Comparison of ENCODE assay signal across 12 mouse cellular contexts in genomic region chr16:88657426-88657825, GRCm38 (mm10). TPM values are rescaled to one million over a fixed set of nuclear protein-coding genes. Genes with fewer than 3 reads are reported as not detected.
DNase-seq lines count a peak whose midpoint lies in the region; ATAC-seq and TF ChIP-seq lines count a peak whose summit lies in the region.
"Had no signal": no experiment of that assay in that cellular context is flagged by ENCODE, and none has a peak within 500 bp of the region (broad histone marks: within the 10 kb centered on the region; RNA-seq: fewer than 3 reads in every experiment).

No protein-coding gene starts in this region.

- peak; percentile 12; the same call in 1 of the 2 replicates for TF ChIP-seq CTCF in cerebellum, adult 2 months (IDR thresholded peaks at IDR 0.05; ENCODE audit: borderline replicate concordance, insufficient read depth, low read depth, low read length)

- no peaks in the 10 kb centered on the region for H3K27me3 ChIP-seq in cerebellum, adult 2 months (ENCODE audit: control insufficient read depth, insufficient read depth, low read length)
- no peaks in the 10 kb centered on the region for H3K27me3 ChIP-seq in kidney, embryonic 16.5 days (ENCODE audit: insufficient read depth, low read length)
- H3K27me3 ChIP-seq in forebrain, embryonic 16.5 days (replicated peaks; ENCODE audit: control insufficient read depth, insufficient read depth, low read length) = no peaks in the 10 kb centered on the region
- H3K27me3 ChIP-seq: embryonic facial prominence, embryonic 15.5 days had no signal

- no peak for ATAC-seq in cerebellum, adult (ENCODE audit: insufficient number of reproducible peaks, low FRiP score, low TSS enrichment)
- peak; percentile 42; the same call in 1 of the 2 replicates for ATAC-seq in kidney, embryonic 16.5 days (ENCODE audit: low FRiP score, low TSS enrichment)
- ATAC-seq in forebrain, embryonic 16.5 days = peak; percentile 55; the same call in 1 of the 2 replicates

- H3K9me3 ChIP-seq in kidney, embryonic 16.5 days (ENCODE audit: low read length) = no peaks in the 10 kb centered on the region
- no peaks in the 10 kb centered on the region for H3K9me3 ChIP-seq in forebrain, embryonic 16.5 days (ENCODE audit: control insufficient read depth, low read length)
- H3K9me3 ChIP-seq: embryonic facial prominence, embryonic 15.5 days; heart, embryonic 10.5 days had no signal

- H3K4me1 ChIP-seq in cerebellum, adult 2 months (ENCODE audit: control insufficient read depth, insufficient read depth, low read length) = no peaks in the 10 kb centered on the region
- no peaks in the 10 kb centered on the region for H3K4me1 ChIP-seq in kidney, embryonic 16.5 days (ENCODE audit: insufficient read depth, low read length)
- H3K4me1 ChIP-seq in forebrain, embryonic 16.5 days (replicated peaks; ENCODE audit: control insufficient read depth, insufficient read depth, low read length) = no peaks in the 10 kb centered on the region
- H3K4me1 ChIP-seq: embryonic facial prominence, embryonic 15.5 days; heart, embryonic 10.5 days had no signal

- H3K4me3 ChIP-seq in cerebellum, adult 2 months (replicated peaks; ENCODE audit: insufficient read depth, low read depth, low read length) = no peak overlapping the region
- H3K4me3 ChIP-seq in kidney, embryonic 16.5 days (ENCODE audit: low read length) = no peak overlapping the region
- no peak overlapping the region for H3K4me3 ChIP-seq in forebrain, embryonic 16.5 days (replicated peaks; ENCODE audit: low read length)
- H3K4me3 ChIP-seq: embryonic facial prominence, embryonic 15.5 days; heart, embryonic 10.5 days had no signal

- H3K36me3 ChIP-seq in kidney, embryonic 16.5 days (ENCODE audit: insufficient read depth, low read length) = no peaks in the 10 kb centered on the region
- no peaks in the 10 kb centered on the region for H3K36me3 ChIP-seq in forebrain, embryonic 16.5 days (ENCODE audit: control insufficient read depth, insufficient read depth)
- H3K36me3 ChIP-seq: embryonic facial prominence, embryonic 15.5 days; heart, embryonic 10.5 days had no signal

- no peak for TF ChIP-seq POLR2A in cerebellum, adult 2 months (IDR thresholded peaks at IDR 0.05; ENCODE audit: borderline replicate concordance, insufficient read depth, low read length)

- no peak overlapping the region for H3K4me2 ChIP-seq in kidney, embryonic 16.5 days (replicated peaks; ENCODE audit: low read depth, low read length)
- H3K4me2 ChIP-seq in forebrain, embryonic 16.5 days (ENCODE audit: low read length) = no peak overlapping the region
- H3K4me2 ChIP-seq: embryonic facial prominence, embryonic 15.5 days had no signal

- peak in 1 of 2 experiments; percentile 3 for DNase-seq in cerebellum, adult 2 months
- DNase-seq in kidney, adult 11 months = no peak
- DNase-seq in 416B (ENCODE audit: low read depth) = peak; percentile 45
- no peak for DNase-seq in right cerebral cortex, adult 2 months (ENCODE audit: low spot score in 2 of 2)
- no peak for DNase-seq in adrenal gland, adult 2 months
- DNase-seq: right cerebral cortex, adult 18-20 months had no signal

- H3K27ac ChIP-seq in cerebellum, adult 2 months (ENCODE audit: insufficient read depth, low read length) = no peak overlapping the region
- H3K27ac ChIP-seq in kidney, embryonic 16.5 days (ENCODE audit: low read length) = no peak overlapping the region
- no peak overlapping the region for H3K27ac ChIP-seq in forebrain, embryonic 16.5 days (ENCODE audit: low read length)
- H3K27ac ChIP-seq: embryonic facial prominence, embryonic 15.5 days; heart, embryonic 10.5 days had no signal

- 0% methylated on average over 1 of the region's 1 CpGs for WGBS in cerebellum, adult 2 months
- WGBS in kidney, embryonic 16.5 days = 54% methylated on average over 1 of the region's 1 CpGs
- WGBS in forebrain, embryonic 16.5 days = 58% methylated on average over 1 of the region's 1 CpGs

- H3K9ac ChIP-seq in kidney, embryonic 16.5 days (replicated peaks; ENCODE audit: low read length) = no peak overlapping the region
- H3K9ac ChIP-seq in forebrain, embryonic 16.5 days (replicated peaks; ENCODE audit: low read depth, low read length) = no peak overlapping the region
- H3K9ac ChIP-seq: embryonic facial prominence, embryonic 15.5 days had no signal

RNA-seq across cellular contexts. Expression of gene Krtap26-1, which starts 9.8 kb away (rescaled TPM):
- not detected in 2 replicates for polyA plus RNA-seq in cerebellum, adult 2 months (2012; rRNA removed)
- polyA plus RNA-seq in kidney, embryonic 16.5 days (2015; fragmentation: Nextera tagmentation; extraction: Ambion mirVana) = not detected in 2 replicates
- not detected in 2 replicates for polyA plus RNA-seq in forebrain, embryonic 16.5 days (2015; fragmentation: Nextera tagmentation; extraction: Ambion mirVana)
- not detected for total RNA-seq in adrenal gland, adult 2 months (2021)
- polyA plus RNA-seq in adrenal gland, adult 2 months (2012; rRNA removed) = not detected in 2 replicates
- total RNA-seq: layer of hippocampus, postnatal 10 days had no signal
- polyA plus RNA-seq: heart, embryonic 10.5 days had no signal

RNA-seq across cellular contexts. Expression of gene Krtap27-1, which starts 14.0 kb away (rescaled TPM):
- not detected in 2 replicates for polyA plus RNA-seq in cerebellum, adult 2 months (2012; rRNA removed)
- not detected in 2 replicates for polyA plus RNA-seq in kidney, embryonic 16.5 days (2015; fragmentation: Nextera tagmentation; extraction: Ambion mirVana)
- polyA plus RNA-seq in forebrain, embryonic 16.5 days (2015; fragmentation: Nextera tagmentation; extraction: Ambion mirVana) = not detected in 2 replicates
- total RNA-seq in adrenal gland, adult 2 months (2021) = not detected
- polyA plus RNA-seq in adrenal gland, adult 2 months (2012; rRNA removed) = not detected in 2 replicates
- total RNA-seq: layer of hippocampus, postnatal 10 days had no signal
- polyA plus RNA-seq: embryonic facial prominence, embryonic 15.5 days; heart, embryonic 10.5 days had no signal

RNA-seq across cellular contexts. Expression of gene 2310079G19Rik, which starts 30.0 kb away (rescaled TPM):
- polyA plus RNA-seq in cerebellum, adult 2 months (2012; rRNA removed) = not detected in 2 replicates
- polyA plus RNA-seq in kidney, embryonic 16.5 days (2015; fragmentation: Nextera tagmentation; extraction: Ambion mirVana) = not detected in 2 replicates
- not detected in 2 replicates for polyA plus RNA-seq in forebrain, embryonic 16.5 days (2015; fragmentation: Nextera tagmentation; extraction: Ambion mirVana)
- total RNA-seq in adrenal gland, adult 2 months (2021) = not detected
- not detected in 2 replicates for polyA plus RNA-seq in adrenal gland, adult 2 months (2012; rRNA removed)
- total RNA-seq: layer of hippocampus, postnatal 10 days had no signal
- polyA plus RNA-seq: embryonic facial prominence, embryonic 15.5 days; heart, embryonic 10.5 days had no signal

RNA-seq across cellular contexts. Expression of gene Krtap24-1, which starts 45.3 kb away (rescaled TPM):
- not detected in 2 replicates for polyA plus RNA-seq in cerebellum, adult 2 months (2012; rRNA removed)
- polyA plus RNA-seq in kidney, embryonic 16.5 days (2015; fragmentation: Nextera tagmentation; extraction: Ambion mirVana) = not detected in 2 replicates
- polyA plus RNA-seq in forebrain, embryonic 16.5 days (2015; fragmentation: Nextera tagmentation; extraction: Ambion mirVana) = not detected in 2 replicates
- total RNA-seq in adrenal gland, adult 2 months (2021) = not detected
- polyA plus RNA-seq in adrenal gland, adult 2 months (2012; rRNA removed) = not detected in 2 replicates
- total RNA-seq: layer of hippocampus, postnatal 10 days had no signal
- polyA plus RNA-seq: heart, embryonic 10.5 days had no signal

RNA-seq across cellular contexts. Expression of gene 2310061N02Rik, which starts 50.3 kb away (rescaled TPM):
- polyA plus RNA-seq in cerebellum, adult 2 months (2012; rRNA removed) = not detected in 2 replicates
- polyA plus RNA-seq in kidney, embryonic 16.5 days (2015; fragmentation: Nextera tagmentation; extraction: Ambion mirVana) = not detected in 2 replicates
- not detected in 2 replicates for polyA plus RNA-seq in forebrain, embryonic 16.5 days (2015; fragmentation: Nextera tagmentation; extraction: Ambion mirVana)
- total RNA-seq in adrenal gland, adult 2 months (2021) = not detected
- polyA plus RNA-seq in adrenal gland, adult 2 months (2012; rRNA removed) = not detected in 2 replicates
- total RNA-seq: layer of hippocampus, postnatal 10 days had no signal
- polyA plus RNA-seq: embryonic facial prominence, embryonic 15.5 days; heart, embryonic 10.5 days had no signal
